Mouse (Mus musculus) kidney, postnatal 10 days (tissue): ENCODE measurements around the gene Fam162a.
"Not testable (repeated sequence)": the region's sequence is repeated elsewhere in the genome, so short reads cannot be mapped to it uniquely, and the experiment has no call there.

ENCODE experiments used
- DNase-seq: peaks from one replicate; pipeline ENCODE4 v3.0.0; 2021; ENCODE audit warnings: mixed read lengths

Gene Fam162a

DNA sequence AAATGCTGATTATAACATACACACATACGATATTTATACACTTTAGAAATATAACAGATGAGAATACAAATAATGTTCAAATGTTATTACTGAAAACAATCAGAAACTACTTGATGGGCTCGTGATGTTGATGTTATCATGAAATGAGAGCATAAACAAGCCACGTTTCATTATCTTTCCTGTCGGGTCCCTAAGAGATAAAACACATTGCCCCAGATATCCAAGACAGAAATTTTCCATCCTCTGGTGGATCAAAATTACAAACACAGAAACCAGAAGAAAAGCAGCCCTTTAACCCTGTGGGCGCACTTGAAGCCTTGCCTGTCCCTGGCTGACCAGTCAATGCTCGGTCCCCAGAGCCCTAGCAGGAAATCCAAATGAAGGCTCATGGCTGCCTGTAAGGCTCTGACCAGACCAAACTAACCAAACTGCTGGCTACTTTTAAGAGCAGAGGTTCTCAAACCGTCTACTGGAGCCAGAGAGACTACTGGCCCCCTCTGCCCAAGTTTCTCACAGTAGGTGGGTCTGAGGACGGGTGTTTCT is 13.4 kb downstream of the Fam162a start:
- DNase-seq: peak; percentile 27

DNA sequence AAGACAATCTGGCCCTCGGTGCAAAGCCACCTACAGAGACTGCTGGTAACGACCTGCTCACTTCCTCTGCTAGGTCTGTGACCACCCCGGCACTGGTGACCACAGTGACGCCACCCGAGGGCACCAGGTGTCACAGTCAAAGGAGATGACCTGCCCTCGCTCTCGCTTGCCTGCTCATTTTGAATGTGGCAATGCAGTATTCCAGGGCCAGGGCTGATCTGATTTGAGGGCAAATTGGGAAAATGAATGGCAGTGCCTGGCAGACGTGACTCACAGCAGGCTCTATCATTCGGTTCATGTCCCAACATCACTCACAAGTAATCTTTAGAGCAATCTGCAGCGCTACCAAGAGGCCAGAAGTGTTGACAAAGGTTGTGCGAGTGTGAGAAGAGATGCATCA is 15.0 kb downstream of the Fam162a start:
- no peak for DNase-seq

DNA sequence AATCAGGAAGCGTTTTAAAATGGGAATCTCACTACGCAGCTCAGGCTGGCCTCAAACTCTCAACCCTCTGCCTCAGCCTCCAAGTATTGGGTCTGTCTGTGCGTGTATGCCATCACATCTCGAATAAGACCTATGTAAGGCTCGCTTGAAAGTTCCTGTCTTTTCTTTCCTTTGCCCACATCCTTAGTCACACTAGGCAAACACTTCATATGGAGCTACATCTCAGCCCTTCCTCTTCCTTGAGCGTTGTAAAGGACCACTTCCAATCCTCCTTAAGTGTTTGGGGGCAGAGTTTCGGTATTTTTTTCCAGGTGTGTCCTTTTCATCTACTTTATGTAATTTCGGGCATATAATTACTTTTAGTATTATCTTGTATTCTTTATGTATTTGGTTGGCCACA is 16.5 kb downstream of the Fam162a start:
- no peak for DNase-seq

DNA sequence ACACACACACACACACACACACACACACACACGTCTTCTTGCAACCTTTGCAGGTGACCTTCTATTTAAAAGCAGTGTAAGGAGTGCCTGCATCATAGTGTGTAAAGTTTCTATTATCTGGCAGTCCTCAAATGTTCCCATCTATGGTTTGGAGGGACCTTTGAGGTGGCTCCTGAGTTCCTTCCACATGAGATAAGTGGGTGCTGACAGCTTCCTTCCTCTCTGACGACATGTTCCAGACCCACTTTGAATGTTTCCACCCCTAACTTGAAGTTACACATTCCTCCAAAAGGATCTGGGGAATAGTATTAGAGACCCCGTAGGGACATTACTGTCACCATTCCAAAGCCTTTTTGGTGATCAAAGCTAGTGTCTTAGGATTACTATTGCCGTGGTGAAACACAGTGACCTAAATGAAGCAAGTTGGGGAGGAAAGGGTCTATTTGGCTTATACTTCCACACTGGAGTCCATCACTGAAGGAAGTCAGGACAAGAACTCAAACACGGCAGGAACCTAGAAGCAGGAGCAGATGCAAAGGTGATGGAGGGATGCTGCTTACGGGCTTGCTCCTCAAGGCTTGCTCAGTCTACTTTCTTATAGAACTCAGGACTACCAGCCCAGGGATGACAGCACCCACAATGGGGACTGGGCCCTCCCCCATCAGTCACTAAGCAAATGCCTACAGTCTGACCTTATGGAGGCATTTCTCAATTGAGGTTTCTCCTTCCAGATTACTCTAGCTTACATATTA is 17.7 kb downstream of the Fam162a start:
- DNase-seq: no peak

DNA sequence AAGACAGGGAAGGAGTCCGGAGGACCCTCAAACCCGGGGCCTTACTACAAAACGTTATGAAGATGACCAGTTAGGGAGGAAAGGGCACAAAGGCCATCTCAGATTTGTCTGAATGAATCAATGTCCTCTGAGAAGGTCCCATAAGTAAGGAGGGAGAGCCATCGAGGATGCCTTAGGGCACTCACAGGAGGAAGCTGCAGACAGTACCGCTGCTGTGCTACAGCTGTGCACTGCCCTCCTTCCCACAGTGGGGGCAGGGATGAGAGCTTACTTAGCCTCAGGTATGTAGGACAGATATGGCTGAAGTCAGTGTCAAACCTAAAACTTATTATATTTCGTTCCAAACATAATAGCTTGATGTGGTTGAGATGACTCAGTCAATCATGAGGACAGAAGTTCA is 19.9 kb downstream of the Fam162a start:
- DNase-seq: no peak

DNA sequence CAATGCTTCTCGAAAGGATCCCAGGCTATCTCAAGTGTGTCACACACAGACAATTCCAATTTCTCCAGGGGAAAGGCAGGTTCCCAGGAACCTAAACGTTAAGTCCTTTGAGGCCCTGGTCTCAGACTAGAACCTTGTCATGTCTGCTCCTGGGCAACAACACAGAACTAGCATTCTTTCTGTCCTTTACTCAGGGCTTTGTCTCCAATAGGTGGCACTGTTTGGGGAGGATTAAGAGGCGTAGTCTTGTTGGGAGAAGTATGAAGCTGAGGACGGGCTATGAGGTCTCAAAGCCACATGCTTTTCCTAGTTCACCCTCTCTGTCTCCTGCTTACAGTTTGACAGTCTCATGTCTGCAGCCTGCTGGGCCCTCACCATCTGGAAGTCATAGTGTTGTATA is 23.9 kb downstream of the Fam162a start:
- DNase-seq: no peak

DNA sequence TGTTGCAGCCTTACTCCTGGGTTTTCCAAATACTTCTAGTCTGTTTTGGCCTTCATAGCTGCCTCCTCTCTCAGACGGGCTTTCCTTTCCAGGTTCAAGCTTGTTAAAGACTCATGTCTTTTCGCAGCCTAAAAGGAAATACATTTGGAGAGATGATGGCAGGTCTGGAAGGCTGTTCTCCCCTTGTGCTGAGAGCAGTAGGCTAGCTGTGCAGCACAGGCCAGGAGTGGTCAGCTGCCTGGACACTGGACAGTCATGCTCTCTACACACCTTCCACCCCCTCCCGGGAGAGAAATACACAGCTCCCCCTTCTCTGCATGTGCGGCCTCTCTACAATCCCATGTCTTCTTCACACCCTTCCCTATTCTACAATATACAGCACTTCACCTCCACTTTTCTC is 27.4 kb downstream of the Fam162a start:
- DNase-seq: no peak

DNA sequence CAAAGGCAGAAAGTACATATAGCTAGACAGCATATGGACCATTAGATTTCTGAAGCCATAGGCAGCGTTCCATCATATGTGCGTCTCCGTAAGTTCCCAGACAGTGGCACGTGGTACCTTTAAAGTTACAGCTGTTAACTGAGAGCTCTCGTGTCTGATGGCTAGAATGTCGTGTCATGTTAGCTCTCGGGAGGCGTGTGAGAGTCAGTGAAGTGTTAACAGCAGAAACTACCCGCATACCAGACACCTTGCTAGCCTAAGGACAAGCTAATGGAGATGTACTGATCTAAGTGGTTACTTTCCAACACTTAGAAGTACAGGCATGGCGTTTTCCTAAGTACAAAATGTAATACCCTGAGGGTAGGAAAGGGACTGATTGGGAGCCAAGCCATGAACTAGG is 28.3 kb downstream of the Fam162a start:
- DNase-seq: no peak

DNA sequence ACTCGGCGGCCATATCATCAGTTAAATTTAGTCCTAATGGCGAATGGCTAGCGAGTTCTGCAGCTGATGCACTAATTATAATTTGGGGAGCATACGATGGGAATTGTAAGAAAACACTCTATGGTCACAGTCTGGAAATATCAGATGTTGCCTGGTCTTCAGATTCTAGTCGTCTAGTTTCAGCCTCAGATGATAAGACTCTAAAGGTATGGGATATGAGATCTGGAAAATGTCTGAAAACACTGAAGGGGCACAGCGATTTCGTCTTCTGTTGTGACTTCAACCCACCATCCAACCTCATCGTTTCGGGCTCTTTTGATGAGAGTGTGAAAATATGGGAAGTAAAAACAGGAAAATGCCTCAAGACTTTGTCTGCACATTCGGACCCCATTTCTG is 29.8 kb downstream of the Fam162a start:
- no peak for DNase-seq

DNA sequence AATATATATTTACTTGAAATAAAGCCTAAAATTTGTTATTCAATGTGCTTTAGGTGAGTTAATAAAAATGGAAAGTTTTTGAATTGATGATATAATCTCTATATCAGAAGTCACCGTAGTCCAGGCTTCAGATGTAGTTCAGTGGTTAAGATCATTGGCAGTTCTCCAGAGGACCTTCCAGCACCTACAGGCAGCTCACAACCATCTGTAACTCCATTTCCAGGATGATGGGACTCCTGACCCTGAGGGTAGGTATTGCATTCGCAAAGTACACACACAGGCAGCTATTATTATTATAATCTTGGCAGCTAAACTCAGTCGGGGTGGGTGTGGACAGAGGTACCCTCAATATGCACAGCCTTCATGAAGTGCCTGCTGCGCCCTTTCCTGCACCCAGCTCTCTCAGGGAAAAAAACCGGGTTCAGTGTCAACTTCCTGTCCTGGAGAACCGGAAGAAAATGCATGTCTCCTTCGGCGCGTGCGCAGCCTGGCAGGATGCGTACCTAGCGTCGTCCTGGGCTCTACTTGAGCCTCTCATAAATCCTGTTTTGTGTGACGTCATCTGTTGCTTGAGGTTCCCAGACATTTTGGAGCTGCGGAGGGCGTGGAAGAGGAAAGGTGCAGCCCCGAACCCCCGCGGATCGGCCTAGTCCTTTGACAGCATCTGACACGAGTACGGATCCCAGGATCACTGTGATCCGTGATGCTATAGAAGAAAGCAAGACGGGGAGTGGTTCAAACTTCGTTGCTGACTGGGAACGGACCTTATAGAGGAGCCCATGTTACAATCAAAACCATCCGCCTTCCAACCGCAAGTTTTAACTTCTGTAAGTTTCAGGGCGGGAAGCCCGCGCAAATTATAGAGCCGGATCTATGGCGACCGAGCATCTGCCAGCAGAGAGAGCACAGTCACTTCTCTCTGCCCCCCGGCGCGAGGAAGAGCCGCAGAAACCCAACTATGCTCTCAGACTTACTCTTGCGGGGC is 30.5 kb downstream of the Fam162a start, which contains the start of gene Wdr5b:
Gene Wdr5b, plus strand, starts transcription at position 551 of the 985 bp plus-strand sequence.
- peak; percentile 93 for DNase-seq

DNA sequence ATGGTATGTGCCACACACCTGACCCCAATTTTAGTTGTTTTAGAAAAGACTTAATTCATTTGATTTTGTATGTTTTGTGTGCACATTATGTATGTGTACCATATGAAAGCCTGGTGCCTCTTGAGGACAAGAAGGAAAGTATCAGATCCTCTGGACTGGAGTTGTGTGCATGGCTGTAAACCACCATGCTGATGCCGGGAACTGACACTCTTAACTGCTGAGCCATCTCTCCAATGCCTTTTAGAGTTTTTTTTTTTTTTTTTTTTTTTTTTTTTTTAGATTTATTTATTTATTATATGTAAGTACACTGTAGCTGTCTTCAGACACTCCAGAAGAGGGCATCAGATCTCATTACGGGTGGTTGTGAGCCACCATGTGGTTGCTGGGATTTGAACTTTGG is 43.3 kb downstream of the Fam162a start:
- not testable (repeated sequence) for DNase-seq

DNA sequence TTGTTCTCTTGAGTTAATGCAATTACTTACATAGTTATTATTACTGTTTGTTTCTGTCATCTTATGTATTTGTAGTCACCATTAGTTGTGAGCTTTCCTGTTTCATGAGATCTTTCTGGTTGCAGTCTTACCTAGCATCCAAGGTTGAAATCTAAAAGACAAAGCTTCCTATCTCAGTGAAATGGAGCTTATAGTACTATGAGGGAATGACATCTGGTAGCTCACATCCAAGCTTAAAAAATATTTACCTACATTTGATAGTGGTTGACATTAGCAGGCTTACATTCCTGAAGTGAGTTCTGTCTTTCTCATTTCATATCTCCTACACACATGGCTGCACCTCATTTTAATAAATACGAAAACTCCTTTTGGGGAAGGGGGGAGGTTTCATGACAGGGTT is 55.1 kb downstream of the Fam162a start:
- DNase-seq: no peak

DNA sequence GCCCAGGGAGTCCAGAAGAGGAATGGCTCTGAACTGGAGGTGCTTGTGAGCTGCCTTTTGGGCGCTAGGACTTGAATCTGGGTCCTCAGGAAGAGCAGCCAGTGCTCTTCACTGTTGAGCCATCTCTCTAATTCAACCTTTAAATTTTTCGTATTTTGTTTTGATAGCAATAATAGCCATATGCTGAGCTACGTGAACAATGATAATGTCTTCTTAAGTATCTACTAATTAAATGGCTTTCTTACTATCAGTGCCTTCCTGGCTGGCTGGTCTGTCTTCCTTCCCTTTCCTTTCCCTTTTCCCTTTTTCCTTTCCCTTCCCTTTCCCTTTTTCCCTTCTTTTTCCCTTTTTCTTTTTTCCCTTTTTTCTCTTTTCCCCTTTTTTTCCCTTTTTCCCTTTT is 63.0 kb downstream of the Fam162a start:
- no peak for DNase-seq

DNA sequence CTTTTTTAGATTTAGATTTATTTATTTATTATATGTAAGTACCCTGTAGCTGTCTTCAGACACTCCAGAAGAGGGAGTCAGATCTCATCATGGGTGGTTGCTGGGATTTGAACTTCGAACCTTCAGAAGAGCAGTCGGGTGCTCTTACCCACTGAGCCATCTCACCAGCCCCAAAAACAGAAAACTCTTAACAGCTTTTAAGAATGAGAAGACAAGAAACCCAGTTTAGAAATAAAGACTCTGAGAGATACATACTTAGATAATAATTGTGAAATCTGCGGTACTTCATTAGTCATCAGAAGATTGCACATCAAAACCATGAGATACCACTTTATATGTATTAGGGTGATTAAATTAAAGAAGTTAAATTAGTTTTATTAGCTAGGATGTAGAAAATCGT is 72.5 kb downstream of the Fam162a start:
- not testable (repeated sequence) for DNase-seq
